Mouse (Mus musculus) C2C12 (cell line): ENCODE results near the gene Sh2b1.

ENCODE experiments used
- CEBPB ChIP-seq: IDR thresholded peaks from one replicate; pipeline ENCODE4 v1.6.1; 2011; ENCODE audit warnings: low read depth, mild to moderate bottlenecking, control low read depth, moderate library complexity
- CTCF ChIP-seq: IDR thresholded peaks from one replicate; pipeline ENCODE4 v1.5.1; 2011; ENCODE audit not compliant: control insufficient read depth, insufficient read depth, insufficient read length
- FOSL1 ChIP-seq: IDR thresholded peaks from one replicate; pipeline ENCODE4 v1.8.0; 2011; ENCODE audit warnings: mild to moderate bottlenecking, low read length; ENCODE audit not compliant: poor library complexity, insufficient read depth, severe bottlenecking
- MAX ChIP-seq: IDR thresholded peaks from one replicate; pipeline ENCODE4 v1.6.1; 2011; ENCODE audit warnings: mild to moderate bottlenecking, control low read depth
- MYOG ChIP-seq: IDR thresholded peaks from one replicate; pipeline ENCODE4 v1.6.1; 2011; ENCODE audit not compliant: control insufficient read depth, insufficient read length; ENCODE audit errors: extremely low read depth

GRCm38 (mm10) chr7:126440134-126440533 lies 35.1 kb downstream of the Sh2b1 start:
- TF ChIP-seq MAX, result no peak
- no peak for TF ChIP-seq FOSL1
- TF ChIP-seq CTCF, result no peak
- TF ChIP-seq MYOG, result no peak
- no peak for TF ChIP-seq CEBPB
